Mouse (Mus musculus) limb, embryonic 11.5 days (tissue): ENCODE measurements around the gene Ralgps2. TPM values are rescaled to one million over a fixed set of nuclear protein-coding genes. Genes with fewer than 3 reads are reported as not detected.

Experiments used
- ATAC-seq: fragments of 200-750 bp; cut with Nextera tagmentation; 2 replicates; pipeline ENCODE4 v1.8.0; 2017; ENCODE audit warnings: low read depth; ENCODE audit not compliant: insufficient number of reproducible peaks, low FRiP score, low TSS enrichment
- DNase-seq: peaks from one replicate; pipeline ENCODE4 v3.0.0-alpha.2; 2015; ENCODE audit warnings: low spot score
- H3K27ac ChIP-seq: fragments of 300-500 bp; sonication (generic); replicated peaks from 2 replicates; pipeline ENCODE4 v1.5.1; 2014; ENCODE audit warnings: low read depth, mild to moderate bottlenecking, low read length
- H3K27me3 ChIP-seq: fragments of 300-500 bp; sonication (generic); 2 replicates; pipeline ENCODE4 v1.6.1; 2014; ENCODE audit warnings: mild to moderate bottlenecking, low read length, mixed read lengths; ENCODE audit not compliant: control insufficient read depth, insufficient read depth
- H3K36me3 ChIP-seq: fragments of 300-500 bp; sonication (generic); 2 replicates; pipeline ENCODE4 v1.6.1; 2014; ENCODE audit warnings: mild to moderate bottlenecking, low read length, moderate library complexity, mixed read lengths; ENCODE audit not compliant: control insufficient read depth, insufficient read depth
- H3K4me1 ChIP-seq: fragments of 300-500 bp; sonication (generic); 2 replicates; pipeline ENCODE4 v1.6.1; 2014; ENCODE audit warnings: low read length, mixed read lengths; ENCODE audit not compliant: control insufficient read depth, insufficient read depth
- H3K4me2 ChIP-seq: fragments of 300-500 bp; sonication (generic); 2 replicates; pipeline ENCODE4 v1.6.1; 2014; ENCODE audit warnings: low read depth, mild to moderate bottlenecking, moderate library complexity; ENCODE audit not compliant: severe bottlenecking
- H3K4me3 ChIP-seq: fragments of 300-500 bp; sonication (generic); 2 replicates; pipeline ENCODE4 v1.5.1; 2014; ENCODE audit warnings: low read depth, low read length
- H3K9ac ChIP-seq: fragments of 300-500 bp; sonication (generic); 2 replicates; pipeline ENCODE4 v1.6.1; 2014; ENCODE audit warnings: mild to moderate bottlenecking, low read length
- H3K9me3 ChIP-seq: fragments of 300-500 bp; sonication (generic); 2 replicates; pipeline ENCODE4 v1.6.1; 2016; ENCODE audit warnings: low read length; ENCODE audit not compliant: control insufficient read depth
- WGBS: fragments of 180-500 bp; shearing (Covaris S2); extraction: QIAGEN DNeasy Blood & Tissue Kit; methylation state at CpG from one replicate; pipeline ENCODE4 v1.1.7; 2014; 5-methylcytosine and 5-hydroxymethylcytosine counted together
- polyA plus RNA-seq: library from polyadenylated mRNA; unstranded; fragments of >200 nt; fragmentation: Nextera tagmentation; extraction: Ambion mirVana; gene quantifications from 2 replicates; pipeline ENCODE4 v1.2.1, GENCODE M21; 2014

Ralgps2 gene
- polyA plus RNA-seq, 1 experiment from 2014 or later, result 87.0 TPM

- ATAC-seq, result no peak
- no peak for DNase-seq
Measured at GRCm38 (mm10) chr1:156905660-156906059, 33.8 kb downstream of the Ralgps2 start.

GRCm38 (mm10) chr1:156903899-156904298, 35.5 kb downstream of the Ralgps2 start:
- ATAC-seq (no peak), DNase-seq (no peak)
- H3K27me3 ChIP-seq, result no peaks in the 10 kb centered on the region
- H3K9ac ChIP-seq, result no peak overlapping the region
- no peak overlapping the region for H3K4me2 ChIP-seq
- no peak overlapping the region for H3K4me3 ChIP-seq
- H3K36me3 ChIP-seq, result no peaks in the 10 kb centered on the region; the same call in 1 of the 2 replicates
- no peak overlapping the region for H3K27ac ChIP-seq
- no peaks in the 10 kb centered on the region for H3K4me1 ChIP-seq
- 93% methylated on average over 3 of the region's 3 CpGs for WGBS
- H3K9me3 ChIP-seq, result no peaks in the 10 kb centered on the region

More at GRCm38 (mm10) chr1:156905660-156906059, 33.8 kb downstream of the Ralgps2 start:
- Histone ChIP-seq H3K9ac (no peak overlapping the region), H3K4me3 (no peak overlapping the region), H3K27ac (no peak overlapping the region), H3K27me3 (no peaks in the 10 kb centered on the region), H3K4me1 (no peaks in the 10 kb centered on the region), H3K36me3 (no peaks in the 10 kb centered on the region), H3K4me2 (no peak overlapping the region), H3K9me3 (no peaks in the 10 kb centered on the region)
- WGBS, result 93% methylated on average over 2 of the region's 2 CpGs

DNA sequence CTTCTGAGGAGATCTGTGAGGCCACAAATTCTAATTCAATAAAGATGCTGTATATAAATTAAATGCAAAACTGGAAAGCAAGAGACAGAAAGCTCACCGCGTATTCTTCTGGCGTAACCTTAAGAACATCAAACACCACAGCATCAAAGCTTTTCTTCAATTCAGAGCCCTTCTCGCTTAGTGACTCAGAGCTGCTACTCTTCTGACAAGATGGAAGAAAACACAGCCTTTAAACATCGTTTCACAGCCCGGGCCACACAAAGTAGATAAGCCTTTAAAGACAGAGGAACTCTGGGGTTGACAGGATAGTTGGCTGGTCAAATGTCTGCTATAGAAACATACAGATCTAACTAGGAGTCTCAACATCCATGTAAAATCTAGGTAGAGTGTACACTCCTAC, 37.7 kb downstream of the Ralgps2 start:
- no peak overlapping the region for H3K4me2 ChIP-seq
- H3K4me1 ChIP-seq, result no peaks in the 10 kb centered on the region
- no peak overlapping the region for H3K27ac ChIP-seq
- no peaks in the 10 kb centered on the region for H3K27me3 ChIP-seq
- H3K9ac ChIP-seq, result no peak overlapping the region
- ATAC-seq, result no peak
- no peaks in the 10 kb centered on the region for H3K9me3 ChIP-seq
- H3K36me3 ChIP-seq, result no peaks in the 10 kb centered on the region; the same call in 1 of the 2 replicates
- WGBS, result 82% methylated on average over 6 of the region's 6 CpGs
- no peak overlapping the region for H3K4me3 ChIP-seq
- no peak for DNase-seq

DNA sequence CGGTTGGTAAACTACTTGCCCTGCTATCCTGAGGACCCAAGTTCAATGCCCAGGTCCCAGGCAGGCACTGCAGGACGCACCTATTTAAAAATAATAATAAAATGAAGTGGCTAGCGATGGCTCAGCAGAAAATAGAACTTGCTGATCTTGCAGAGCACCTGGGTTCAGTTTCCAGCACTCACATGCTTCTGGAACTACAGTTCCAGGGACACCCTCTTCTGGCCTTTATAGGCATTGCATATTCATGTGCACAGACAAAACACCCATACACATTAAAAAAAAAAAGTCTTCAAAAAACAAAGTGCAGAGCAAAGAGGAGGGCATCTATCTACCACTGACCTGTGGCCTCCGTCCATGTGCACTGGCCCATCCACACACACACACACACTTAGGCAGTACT, 47.9 kb downstream of the Ralgps2 start:
- Histone ChIP-seq H3K27ac (no peak overlapping the region), H3K36me3 (peaks cover 2% of the 10 kb centered on the region; the same call in 1 of the 2 replicates), H3K9me3 (no peaks in the 10 kb centered on the region), H3K27me3 (no peaks in the 10 kb centered on the region), H3K4me1 (no peaks in the 10 kb centered on the region), H3K4me3 (no peak overlapping the region), H3K4me2 (no peak overlapping the region), H3K9ac (no peak overlapping the region)
- ATAC-seq, result no peak
- DNase-seq, result no peak
- 92% methylated on average over 4 of the region's 4 CpGs for WGBS

DNA sequence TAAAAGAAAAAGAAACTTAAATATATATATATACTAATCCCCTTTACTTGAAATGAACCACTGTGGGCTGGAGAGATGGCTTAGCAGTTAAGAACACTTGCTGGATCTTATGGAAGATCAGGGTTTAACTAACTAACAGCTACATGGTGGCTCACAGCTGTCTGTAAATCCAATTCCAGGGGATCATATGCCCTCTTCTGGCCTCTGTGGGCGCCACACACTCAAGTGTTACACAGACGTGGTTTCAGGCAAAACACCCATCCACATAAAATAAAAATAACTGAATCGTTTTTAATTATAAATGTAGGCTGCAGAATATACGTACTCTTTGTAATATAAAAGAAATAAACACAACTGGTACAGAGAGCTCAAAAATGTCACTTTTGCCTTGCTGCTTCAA, 50.6 kb downstream of the Ralgps2 start:
- Histone ChIP-seq H3K4me3 (no peak overlapping the region), H3K36me3 (peaks cover 2% of the 10 kb centered on the region; the same call in 1 of the 2 replicates), H3K27ac (no peak overlapping the region), H3K9ac (no peak overlapping the region), H3K4me2 (no peak overlapping the region), H3K9me3 (no peaks in the 10 kb centered on the region), H3K27me3 (no peaks in the 10 kb centered on the region), H3K4me1 (no peaks in the 10 kb centered on the region)
- no peak for ATAC-seq
- DNase-seq, result no peak
- 88% methylated on average over 4 of the region's 4 CpGs for WGBS

DNA sequence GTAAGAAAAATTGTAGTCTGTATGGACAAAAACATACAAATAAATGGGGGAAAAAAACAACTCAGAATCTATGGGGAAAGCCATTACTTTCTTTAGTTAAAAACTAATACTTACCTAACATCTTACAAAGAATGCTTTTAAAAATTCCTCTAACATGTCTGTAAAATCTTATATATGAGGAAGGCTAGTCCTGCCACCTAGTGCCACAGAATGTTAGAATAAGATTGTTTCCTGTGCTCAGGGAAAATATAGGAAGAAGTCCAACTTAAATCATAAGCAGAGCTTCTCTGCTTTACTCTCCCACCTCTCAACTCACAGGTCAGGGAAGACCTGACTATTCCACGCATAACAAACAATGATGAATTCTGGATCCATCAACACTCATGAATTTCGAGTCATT, 53.5 kb downstream of the Ralgps2 start:
- H3K4me3 ChIP-seq, result no peak overlapping the region
- H3K4me2 ChIP-seq, result no peak overlapping the region
- no peaks in the 10 kb centered on the region for H3K4me1 ChIP-seq
- no peak overlapping the region for H3K9ac ChIP-seq
- ATAC-seq (no peak), DNase-seq (no peak)
- no peaks in the 10 kb centered on the region for H3K9me3 ChIP-seq
- WGBS, result 97% methylated on average over 2 of the region's 2 CpGs
- H3K27me3 ChIP-seq, result no peaks in the 10 kb centered on the region
- peaks cover 3% of the 10 kb centered on the region for H3K36me3 ChIP-seq
- H3K27ac ChIP-seq, result no peak overlapping the region

- Histone ChIP-seq H3K9me3 (no peaks in the 10 kb centered on the region), H3K9ac (no peak overlapping the region), H3K4me1 (no peaks in the 10 kb centered on the region), H3K4me2 (no peak overlapping the region), H3K27me3 (no peaks in the 10 kb centered on the region), H3K36me3 (peaks cover 3% of the 10 kb centered on the region), H3K27ac (no peak overlapping the region), H3K4me3 (no peak overlapping the region)
- 84% methylated on average over 2 of the region's 2 CpGs for WGBS
- ATAC-seq (no peak), DNase-seq (no peak)
Measured at GRCm38 (mm10) chr1:156884782-156885181, 54.6 kb downstream of the Ralgps2 start.

DNA sequence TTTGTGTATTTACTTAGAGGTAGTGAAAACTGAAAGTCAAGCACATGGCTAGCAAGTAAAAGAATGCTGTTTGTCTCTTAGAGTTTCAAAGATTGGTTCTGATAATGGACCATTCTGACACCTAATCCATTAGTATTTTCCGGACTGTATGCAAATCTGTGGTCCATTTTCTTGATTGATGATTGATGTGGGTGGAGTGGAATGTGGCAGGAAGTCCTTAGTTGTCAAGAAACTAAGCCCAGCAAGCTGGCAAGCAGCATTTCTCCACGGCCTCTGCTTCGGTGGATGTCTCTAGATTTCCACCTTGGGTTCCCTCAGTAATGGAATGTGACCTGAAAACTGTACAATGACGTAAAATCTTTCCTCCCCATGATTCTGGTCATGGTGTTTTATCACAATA, 68.8 kb downstream of the Ralgps2 start:
- Histone ChIP-seq H3K27ac (no peak overlapping the region), H3K4me1 (no peaks in the 10 kb centered on the region), H3K36me3 (no peaks in the 10 kb centered on the region), H3K27me3 (no peaks in the 10 kb centered on the region), H3K9me3 (no peaks in the 10 kb centered on the region), H3K9ac (no peak overlapping the region), H3K4me3 (no peak overlapping the region), H3K4me2 (no peak overlapping the region)
- 83% methylated on average over 4 of the region's 4 CpGs for WGBS
- ATAC-seq (no peak), DNase-seq (no peak)

DNA sequence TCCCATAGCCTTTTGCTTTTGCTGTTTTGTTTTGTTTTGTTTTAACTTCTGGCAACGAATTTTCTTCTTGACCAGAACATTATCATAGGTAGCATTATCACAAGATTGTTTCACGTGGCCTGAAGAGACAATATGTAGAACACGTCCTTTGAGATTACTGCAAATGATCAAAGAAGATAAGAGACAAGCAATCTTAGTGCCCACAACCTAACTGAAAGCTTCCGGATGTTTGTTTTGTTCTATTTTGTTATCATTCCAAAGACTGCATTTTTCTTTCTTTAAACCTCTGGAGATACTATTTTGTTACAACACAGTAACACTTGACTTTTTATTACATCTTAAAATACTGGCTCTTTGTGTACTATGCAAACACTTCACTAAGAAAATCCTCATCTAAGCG, 69.4 kb downstream of the Ralgps2 start:
- WGBS, result 88% methylated on average over 5 of the region's 5 CpGs
- Histone ChIP-seq H3K27me3 (no peaks in the 10 kb centered on the region), H3K4me1 (no peaks in the 10 kb centered on the region), H3K4me2 (no peak overlapping the region), H3K4me3 (no peak overlapping the region), H3K9ac (no peak overlapping the region), H3K9me3 (no peaks in the 10 kb centered on the region), H3K36me3 (no peaks in the 10 kb centered on the region), H3K27ac (no peak overlapping the region)
- ATAC-seq, result no peak
- no peak for DNase-seq
